Mouse (Mus musculus): ENCODE measurements around the gene Casp9.
"Not testable (repeated sequence)": the region's sequence is repeated elsewhere in the genome, so short reads cannot be mapped to it uniquely, and the experiment has no call there.

The Casp9 gene

GRCm38 (mm10) chr4:141793282-141794151 is at the start of gene Casp9:
Gene Casp9 (plus strand): TSS chr4:141793612.
- DNase-seq: peak; percentile 98

DNA sequence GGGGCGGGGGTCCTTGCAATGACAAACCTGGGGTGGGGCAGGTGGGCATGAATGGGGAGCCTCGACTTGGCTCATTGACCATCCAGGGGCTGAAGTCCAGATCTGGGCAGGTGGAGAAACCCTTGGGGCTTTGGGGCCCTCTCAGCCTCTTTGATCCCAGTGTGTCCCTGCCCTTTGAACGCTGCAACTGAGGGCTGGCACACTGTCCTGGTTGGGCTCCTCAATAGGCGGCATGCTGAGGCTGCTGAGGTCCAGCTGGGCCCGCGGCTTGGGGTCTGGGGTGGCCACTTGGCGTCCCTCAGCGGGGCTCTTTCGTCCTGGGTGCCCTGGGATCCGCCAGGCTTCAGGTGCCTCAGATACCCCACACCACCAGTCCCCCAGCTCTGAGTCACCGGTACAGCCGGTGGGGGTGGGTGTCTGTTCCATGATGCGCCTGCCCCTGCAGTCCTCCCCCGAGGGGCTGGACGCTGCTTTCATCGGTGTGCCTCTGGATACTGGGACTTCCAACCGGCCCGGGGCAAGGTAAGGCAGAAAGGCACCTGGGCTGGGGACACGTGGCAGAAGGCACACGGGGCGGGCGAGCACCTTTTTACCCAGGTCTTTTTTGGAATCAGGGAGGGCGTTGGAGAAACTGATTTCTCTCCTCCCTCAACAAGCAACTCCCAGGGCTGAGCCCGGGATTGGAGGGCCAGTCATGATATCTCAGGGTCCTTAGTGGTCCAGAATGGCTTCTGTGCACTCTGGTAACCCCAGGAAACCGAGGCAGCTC is 46.6 kb upstream of the Casp9 start, which contains the start of gene Agmat:
TSS of gene Agmat (plus strand) at position 95 of the 769 bp plus-strand sequence.
- DNase-seq: no peak

DNA sequence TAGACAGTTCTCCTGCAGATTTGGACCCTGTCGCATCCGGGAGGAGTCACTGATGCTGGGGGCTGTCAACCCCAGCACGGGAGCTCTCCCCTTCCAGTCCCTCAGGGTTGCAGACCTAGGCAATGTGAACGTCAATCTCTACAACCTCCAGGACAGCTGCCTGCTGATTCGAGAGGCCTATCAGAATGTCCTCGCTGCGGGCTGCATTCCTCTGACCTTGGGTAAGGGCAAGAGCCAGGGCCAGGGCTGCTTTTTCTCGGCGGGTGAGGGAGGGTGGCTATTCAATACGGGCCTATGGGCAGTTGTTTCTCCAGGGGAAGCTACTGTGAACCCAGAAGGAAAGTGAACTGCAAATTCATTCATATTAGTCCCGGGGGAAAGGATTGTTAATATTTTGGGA is 43.9 kb upstream of the Casp9 start:
- DNase-seq: no peak

DNA sequence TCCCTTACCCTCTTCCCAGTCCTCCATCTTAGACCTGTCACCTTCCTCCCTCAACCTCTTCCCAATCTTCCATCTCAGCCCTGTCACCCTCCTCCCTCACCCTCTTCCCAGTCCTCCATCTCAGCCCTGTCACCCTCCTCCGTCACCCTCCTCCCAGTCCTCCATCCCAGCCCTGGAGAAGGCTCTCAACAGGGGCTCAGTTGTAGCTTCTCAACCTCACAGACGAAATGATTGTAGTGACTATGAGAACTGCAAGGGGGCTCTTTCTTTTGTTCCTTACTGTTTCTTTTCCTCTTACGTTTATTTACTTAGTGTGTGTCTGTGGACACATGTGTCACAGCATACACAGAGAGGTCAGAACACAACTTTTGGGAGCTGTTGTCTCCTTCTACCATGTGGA is 42.6 kb upstream of the Casp9 start:
- no peak for DNase-seq

- DNase-seq: no peak
Measured at GRCm38 (mm10) chr4:141751419-141752075, 41.9 kb upstream of the Casp9 start.

DNA sequence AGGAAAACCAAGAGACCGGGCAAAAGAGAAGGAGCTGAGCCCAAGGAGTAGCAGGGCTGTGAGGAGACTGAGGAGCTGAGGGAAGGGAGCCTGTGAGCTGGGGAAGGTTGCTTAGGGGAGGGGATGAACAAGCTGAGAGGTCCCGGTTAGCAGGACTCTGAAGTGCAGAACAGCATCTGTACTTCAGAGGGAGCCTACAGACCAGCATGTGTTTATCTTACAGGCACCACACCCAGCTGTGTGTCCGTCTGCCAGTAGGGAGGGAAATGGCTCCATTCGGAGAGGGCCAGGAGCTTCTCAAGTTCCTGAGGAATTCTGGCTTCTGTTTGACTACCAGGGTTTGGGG is 41.4 kb upstream of the Casp9 start:
- DNase-seq: no peak

- DNase-seq: no peak
Measured at GRCm38 (mm10) chr4:141755375-141755930, 38.0 kb upstream of the Casp9 start.

DNA sequence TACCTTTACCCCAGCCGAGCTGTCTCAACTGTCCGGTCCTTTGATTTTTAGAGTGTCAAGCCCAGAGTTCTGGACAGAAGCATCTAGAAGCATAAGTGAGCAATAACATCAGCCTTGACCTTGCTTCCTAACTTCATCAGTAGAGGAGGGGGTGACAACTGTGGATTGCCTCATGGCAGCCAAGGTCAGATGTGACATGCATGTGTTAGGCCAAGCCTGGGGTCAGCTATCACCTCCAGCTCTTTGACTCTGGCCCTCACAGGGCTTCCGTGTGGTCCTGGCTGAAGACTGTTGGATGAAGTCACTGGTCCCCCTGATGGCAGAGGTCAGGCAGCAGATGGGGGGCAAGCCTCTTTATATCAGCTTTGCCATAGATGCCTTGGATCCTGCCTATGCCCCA is 36.3 kb upstream of the Casp9 start:
- DNase-seq: no peak

DNA sequence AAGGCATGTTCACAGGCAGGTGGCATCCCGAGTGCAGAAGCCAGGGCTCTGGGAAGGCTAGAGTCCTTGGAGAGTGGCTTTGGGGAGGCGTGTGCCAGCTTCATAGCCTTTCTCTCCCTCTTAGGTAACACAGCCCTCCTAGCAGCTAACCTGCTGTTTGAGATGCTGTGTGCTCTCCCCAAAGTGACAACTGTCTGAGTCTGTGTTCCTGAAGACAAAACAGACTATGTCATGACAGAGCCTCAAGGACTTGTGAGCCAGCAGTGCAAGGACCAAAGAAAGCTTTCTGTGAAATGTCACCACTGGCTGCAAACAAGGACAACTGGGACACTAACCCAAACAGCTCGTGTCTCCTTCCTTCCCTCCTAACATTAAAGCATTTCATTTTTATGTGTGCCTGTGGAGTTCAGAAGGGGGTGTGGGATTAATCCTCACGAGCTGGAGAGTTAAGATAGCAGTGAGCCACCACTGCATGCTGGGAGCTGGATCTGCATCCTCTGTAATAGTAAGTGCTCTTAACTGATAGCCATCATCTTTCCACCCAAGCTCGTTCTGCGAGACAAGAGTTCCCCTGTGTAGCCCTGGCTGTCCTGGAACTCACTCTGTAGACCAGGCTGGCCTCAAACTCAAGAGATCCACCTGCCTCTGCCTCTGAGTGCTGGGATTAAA is 34.4 kb upstream of the Casp9 start:
- DNase-seq: no peak

DNA sequence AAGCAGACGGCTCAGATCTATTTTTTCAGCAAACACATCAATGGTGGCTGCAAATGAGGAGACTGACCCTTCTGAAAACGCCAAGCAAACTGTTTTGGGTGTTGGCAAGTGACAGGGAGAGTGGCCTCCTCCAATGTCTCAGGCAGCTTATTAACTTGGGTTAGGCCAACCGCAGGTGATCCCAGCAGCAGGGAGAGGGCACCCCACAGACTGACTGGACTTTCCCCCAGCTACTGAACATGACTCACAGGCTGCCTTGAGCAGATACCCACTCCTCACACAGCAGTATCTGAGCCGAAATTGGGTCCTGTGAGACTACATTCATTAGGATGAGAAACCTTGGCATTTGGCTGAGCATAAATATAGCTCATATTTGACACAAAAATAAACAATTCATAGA is 32.5 kb upstream of the Casp9 start:
- no peak for DNase-seq

GRCm38 (mm10) chr4:141762102-141762598 is 31.3 kb upstream of the Casp9 start:
- no peak for DNase-seq

GRCm38 (mm10) chr4:141763476-141763875 is 29.9 kb upstream of the Casp9 start:
- DNase-seq: no peak

- DNase-seq: no peak
Measured at GRCm38 (mm10) chr4:141765008-141765407, 28.4 kb upstream of the Casp9 start.

- no peak for DNase-seq
Measured at GRCm38 (mm10) chr4:141766316-141766667, 27.1 kb upstream of the Casp9 start.

DNA sequence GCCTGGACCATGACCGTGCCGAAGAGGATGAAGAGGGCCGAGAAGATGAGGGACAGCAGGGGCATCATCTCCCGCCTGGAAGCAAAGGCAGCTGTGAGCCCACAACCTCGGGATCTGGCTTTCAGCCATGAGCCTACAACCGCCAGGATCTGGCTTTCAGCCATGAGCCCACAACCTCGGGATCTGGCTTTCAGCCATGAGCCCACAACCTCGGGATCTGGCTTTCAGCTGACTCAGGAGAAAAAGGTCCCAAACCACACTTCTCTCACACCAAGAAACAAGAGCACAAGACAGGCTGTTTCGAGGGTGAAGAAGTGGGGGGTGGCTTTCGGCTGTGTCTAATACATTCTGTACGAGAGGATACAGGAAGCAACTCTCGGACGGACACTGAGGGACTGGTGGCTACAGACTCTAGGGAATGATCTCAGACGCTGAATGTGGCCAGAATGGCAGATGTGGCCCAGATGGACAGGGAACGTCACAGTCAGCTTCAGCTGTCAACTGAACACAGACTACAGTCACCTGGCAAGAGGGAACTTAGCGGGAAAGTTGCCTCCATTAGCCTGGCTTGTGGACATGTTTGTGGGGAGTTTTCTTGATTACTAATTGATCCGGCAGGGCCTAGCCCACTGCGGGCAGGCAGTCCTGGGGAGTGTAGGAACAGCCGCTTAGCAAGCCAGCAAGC is 26.6 kb upstream of the Casp9 start:
- no peak for DNase-seq

DNA sequence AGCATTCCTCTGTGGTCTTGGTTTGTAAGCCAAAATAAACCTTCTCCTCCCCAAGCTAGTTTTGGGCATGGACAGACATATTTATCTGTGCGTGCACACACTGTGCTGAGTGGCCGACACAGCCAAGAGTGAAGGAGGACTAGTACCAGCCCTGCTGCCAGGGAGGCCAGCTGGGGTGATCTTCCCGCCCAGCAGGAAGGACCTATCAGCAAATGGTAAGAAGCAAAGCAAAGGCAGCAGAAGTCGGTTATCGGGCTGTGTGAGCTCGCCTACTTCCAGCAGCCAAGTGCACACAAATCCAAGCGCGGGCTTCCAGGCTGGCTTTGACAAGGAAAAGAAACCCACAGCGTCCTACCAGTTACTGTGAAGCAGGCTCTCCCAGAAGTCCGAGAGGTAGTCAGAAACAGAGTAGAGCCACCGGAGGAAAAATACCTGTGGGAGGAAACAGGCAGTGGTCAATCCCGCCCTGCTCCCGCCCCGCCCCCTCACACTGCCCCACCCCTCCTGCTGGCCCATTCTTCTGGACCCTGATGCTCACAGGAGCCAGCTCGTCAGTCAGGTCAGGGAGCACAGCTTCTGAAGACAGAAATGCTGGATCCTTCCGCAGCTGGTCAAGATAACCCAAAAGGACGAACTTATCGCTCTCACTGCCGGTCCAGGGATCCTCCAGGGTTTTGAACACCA is 25.9 kb upstream of the Casp9 start:
- no peak for DNase-seq

DNA sequence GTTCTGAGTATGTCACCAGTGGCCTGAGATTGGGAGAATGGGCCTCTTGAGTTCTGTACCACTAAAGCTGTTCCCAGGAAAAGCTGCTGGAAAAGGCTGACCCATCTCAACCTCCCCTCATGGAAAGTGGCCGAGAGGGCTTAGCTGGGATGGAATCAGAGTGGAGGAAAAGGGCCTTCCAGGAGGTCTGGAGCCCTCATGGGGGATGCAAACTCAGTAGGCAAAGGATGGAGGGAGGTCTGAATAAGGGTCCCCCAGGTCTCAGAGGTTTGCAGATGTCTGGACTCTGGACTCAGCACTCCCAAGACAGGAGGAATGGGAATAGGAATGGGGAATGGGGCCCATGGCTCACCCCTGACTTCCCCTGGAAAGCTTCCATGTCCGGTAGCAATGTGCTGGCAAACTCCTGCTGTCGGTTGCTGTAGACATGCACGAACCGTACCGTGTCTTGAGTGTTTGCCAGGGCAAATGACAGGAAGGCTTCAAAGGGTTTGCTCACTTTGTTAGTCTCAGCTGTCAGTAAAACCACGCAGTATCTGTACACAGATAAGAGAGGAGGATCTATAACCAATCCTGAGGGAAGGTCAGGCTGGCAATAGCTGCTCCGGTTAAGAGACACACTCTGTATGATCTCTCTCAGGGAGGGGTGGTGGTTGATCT is 23.8 kb upstream of the Casp9 start:
- no peak for DNase-seq

GRCm38 (mm10) chr4:141771823-141772222 is 21.6 kb upstream of the Casp9 start:
- no peak for DNase-seq

DNA sequence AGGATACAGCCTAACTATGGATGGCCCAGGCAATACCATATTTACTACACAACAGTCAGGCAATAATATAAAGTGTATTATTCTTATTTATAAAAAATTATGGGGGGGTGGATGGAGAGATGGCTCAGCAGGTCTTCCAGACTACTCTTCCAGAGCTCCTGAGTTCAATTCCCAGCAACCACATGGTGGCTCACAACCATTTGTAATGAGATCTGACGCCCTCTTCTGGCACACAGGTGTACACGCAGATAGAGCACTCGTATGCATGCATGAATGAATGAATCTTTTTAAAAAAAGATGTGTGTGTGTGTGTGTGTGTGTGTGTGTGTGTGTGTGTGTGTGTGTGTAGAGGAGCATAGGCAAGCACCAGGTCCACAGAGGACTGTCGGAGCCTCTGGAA is 20.4 kb upstream of the Casp9 start:
- DNase-seq: not testable (repeated sequence)

GRCm38 (mm10) chr4:141779828-141780227 is 13.6 kb upstream of the Casp9 start:
- no peak for DNase-seq
